Mouse (Mus musculus) heart, embryonic 12.5 days (tissue): ENCODE measurements around the gene Spsb2. TPM values are rescaled to one million over a fixed set of nuclear protein-coding genes. Genes with fewer than 3 reads are reported as not detected.

ENCODE experiments used
- ATAC-seq: fragments of 200-750 bp; cut with Nextera tagmentation; 2 replicates; pipeline ENCODE4 v1.8.0; 2017; ENCODE audit warnings: moderate TSS enrichment, moderate library complexity; ENCODE audit not compliant: insufficient number of reproducible peaks, low FRiP score
- H3K27ac ChIP-seq: fragments of 300-500 bp; sonication (generic); 2 replicates; pipeline ENCODE4 v1.5.1; 2016; ENCODE audit warnings: mild to moderate bottlenecking, moderate library complexity; ENCODE audit not compliant: poor library complexity, severe bottlenecking
- H3K27me3 ChIP-seq: fragments of 300-500 bp; sonication (generic); replicated peaks from 2 replicates; pipeline ENCODE4 v1.6.1; 2016; ENCODE audit warnings: mild to moderate bottlenecking, moderate library complexity
- H3K36me3 ChIP-seq: fragments of 300-500 bp; sonication (generic); 2 replicates; pipeline ENCODE4 v1.6.1; 2016; ENCODE audit warnings: mild to moderate bottlenecking, moderate library complexity
- H3K4me1 ChIP-seq: fragments of 300-500 bp; sonication (generic); replicated peaks from 2 replicates; pipeline ENCODE4 v1.6.1; 2016; ENCODE audit warnings: mild to moderate bottlenecking
- H3K4me2 ChIP-seq: fragments of 300-500 bp; sonication (generic); 2 replicates; pipeline ENCODE4 v1.6.1; 2016; ENCODE audit warnings: mild to moderate bottlenecking, moderate library complexity
- H3K4me3 ChIP-seq: fragments of 300-500 bp; sonication (generic); 2 replicates; pipeline ENCODE4 v1.5.1; 2016; ENCODE audit warnings: mild to moderate bottlenecking
- H3K9ac ChIP-seq: fragments of 300-500 bp; sonication (generic); 2 replicates; pipeline ENCODE4 v1.6.1; 2016; ENCODE audit warnings: mild to moderate bottlenecking, moderate library complexity
- H3K9me3 ChIP-seq: fragments of 300-500 bp; sonication (generic); replicated peaks from 2 replicates; pipeline ENCODE4 v1.6.1; 2016; ENCODE audit warnings: mild to moderate bottlenecking, moderate library complexity
- WGBS: fragments of 180-500 bp; shearing (Covaris S2); methylation state at CpG from one replicate; pipeline ENCODE4 v1.1.7; 2016; 5-methylcytosine and 5-hydroxymethylcytosine counted together
- polyA plus RNA-seq: library from polyadenylated mRNA; unstranded; fragments of >200 nt; fragmentation: Nextera tagmentation; extraction: Ambion mirVana; gene quantifications from 2 replicates; pipeline ENCODE4 v1.2.1, GENCODE M21; 2016

Spsb2 gene
- polyA plus RNA-seq, 1 experiment from 2014 or later = 8.7 TPM

DNA sequence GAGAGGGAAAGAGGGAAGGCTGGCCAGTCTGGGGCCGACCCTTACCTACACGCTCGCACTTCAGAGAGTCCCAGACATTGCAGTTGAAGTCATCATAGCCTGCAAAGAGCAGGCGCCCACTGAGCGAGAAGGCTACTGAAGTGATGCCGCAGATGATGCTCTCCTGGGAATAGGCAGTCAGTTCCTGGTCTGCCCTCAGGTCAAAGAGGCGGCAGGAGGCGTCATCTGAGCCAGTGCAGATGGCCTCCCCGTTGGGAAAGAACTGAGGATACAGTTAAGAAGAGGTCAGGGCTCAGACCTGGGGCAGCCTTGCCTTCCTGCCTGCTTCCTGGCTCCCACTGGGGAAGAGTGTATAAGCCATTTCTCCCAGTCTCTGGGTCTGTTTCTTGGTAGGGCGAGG is 27.1 kb downstream of the Spsb2 start:
- H3K4me3 ChIP-seq = no peak overlapping the region
- H3K4me1 ChIP-seq = peaks cover 37% of the 10 kb centered on the region
- H3K9ac ChIP-seq = peak overlapping the region; percentile 21; the same call in 1 of the 2 replicates
- ATAC-seq = no peak
- H3K9me3 ChIP-seq = no peaks in the 10 kb centered on the region
- no peaks in the 10 kb centered on the region for H3K27me3 ChIP-seq
- peaks cover 33% of the 10 kb centered on the region for H3K36me3 ChIP-seq
- no peak overlapping the region for H3K4me2 ChIP-seq
- WGBS = 43% methylated on average over 10 of the region's 10 CpGs
- no peak overlapping the region for H3K27ac ChIP-seq

DNA sequence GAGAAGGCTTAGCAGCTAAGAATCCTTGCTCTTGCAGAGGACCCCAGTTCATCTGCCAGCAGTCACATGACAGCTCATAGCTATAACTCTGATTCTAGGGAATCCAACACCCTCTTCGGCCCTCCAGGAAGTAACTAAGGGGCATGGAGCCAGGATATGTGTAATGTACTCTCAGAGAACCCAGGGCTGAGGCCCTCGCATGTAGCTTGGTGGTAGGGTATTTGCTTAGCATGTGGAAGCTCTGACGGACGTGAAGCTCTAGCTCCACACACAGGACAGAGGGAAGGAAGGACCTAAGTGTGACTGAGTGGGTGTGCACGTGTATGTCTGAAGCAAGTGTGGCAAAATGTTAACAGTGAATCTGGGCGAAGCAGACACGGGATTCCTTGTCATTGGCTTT is 27.9 kb downstream of the Spsb2 start:
- peaks cover 33% of the 10 kb centered on the region for H3K36me3 ChIP-seq
- 68% methylated on average over 7 of the region's 7 CpGs for WGBS
- ATAC-seq = no peak
- no peak overlapping the region for H3K4me2 ChIP-seq
- no peak overlapping the region for H3K27ac ChIP-seq
- H3K4me3 ChIP-seq = no peak overlapping the region
- H3K9me3 ChIP-seq = no peaks in the 10 kb centered on the region
- H3K9ac ChIP-seq = no peak overlapping the region
- peaks cover 37% of the 10 kb centered on the region for H3K4me1 ChIP-seq
- H3K27me3 ChIP-seq = no peaks in the 10 kb centered on the region

DNA sequence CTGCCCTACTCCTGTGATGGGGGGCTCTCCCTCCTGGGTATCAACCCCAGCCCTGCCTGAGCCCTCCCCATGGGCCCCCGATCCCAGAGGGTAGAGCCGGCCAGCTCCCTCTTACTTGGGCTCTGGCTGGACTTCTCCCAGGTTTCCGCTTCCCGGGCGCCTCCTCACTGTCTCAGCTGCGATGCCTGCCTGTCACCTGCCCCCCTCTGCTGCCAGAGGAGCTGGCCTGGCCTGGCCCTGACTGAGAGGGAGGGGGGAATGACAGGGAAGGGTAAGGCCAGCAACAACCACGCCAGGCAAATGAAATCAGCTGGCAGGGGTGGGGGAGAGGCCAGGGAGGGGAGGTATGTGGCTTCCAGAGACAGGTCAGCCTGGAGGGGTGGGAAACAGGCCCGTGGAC is 31.3 kb downstream of the Spsb2 start:
- H3K9ac ChIP-seq = peak overlapping the region; percentile 46
- 0 out of 2 replicates have a peak overlapping the region, but pooled peaks have one; percentile 0 for H3K4me3 ChIP-seq
- peaks cover 37% of the 10 kb centered on the region for H3K4me1 ChIP-seq
- peak; percentile 27 for ATAC-seq
- peak overlapping the region; percentile 58; the same call in 1 of the 2 replicates for H3K27ac ChIP-seq
- peak overlapping the region; percentile 56 for H3K4me2 ChIP-seq
- 5% methylated on average over 8 of the region's 8 CpGs for WGBS
- H3K9me3 ChIP-seq = no peaks in the 10 kb centered on the region
- H3K36me3 ChIP-seq = peaks cover 19% of the 10 kb centered on the region
- no peaks in the 10 kb centered on the region for H3K27me3 ChIP-seq

DNA sequence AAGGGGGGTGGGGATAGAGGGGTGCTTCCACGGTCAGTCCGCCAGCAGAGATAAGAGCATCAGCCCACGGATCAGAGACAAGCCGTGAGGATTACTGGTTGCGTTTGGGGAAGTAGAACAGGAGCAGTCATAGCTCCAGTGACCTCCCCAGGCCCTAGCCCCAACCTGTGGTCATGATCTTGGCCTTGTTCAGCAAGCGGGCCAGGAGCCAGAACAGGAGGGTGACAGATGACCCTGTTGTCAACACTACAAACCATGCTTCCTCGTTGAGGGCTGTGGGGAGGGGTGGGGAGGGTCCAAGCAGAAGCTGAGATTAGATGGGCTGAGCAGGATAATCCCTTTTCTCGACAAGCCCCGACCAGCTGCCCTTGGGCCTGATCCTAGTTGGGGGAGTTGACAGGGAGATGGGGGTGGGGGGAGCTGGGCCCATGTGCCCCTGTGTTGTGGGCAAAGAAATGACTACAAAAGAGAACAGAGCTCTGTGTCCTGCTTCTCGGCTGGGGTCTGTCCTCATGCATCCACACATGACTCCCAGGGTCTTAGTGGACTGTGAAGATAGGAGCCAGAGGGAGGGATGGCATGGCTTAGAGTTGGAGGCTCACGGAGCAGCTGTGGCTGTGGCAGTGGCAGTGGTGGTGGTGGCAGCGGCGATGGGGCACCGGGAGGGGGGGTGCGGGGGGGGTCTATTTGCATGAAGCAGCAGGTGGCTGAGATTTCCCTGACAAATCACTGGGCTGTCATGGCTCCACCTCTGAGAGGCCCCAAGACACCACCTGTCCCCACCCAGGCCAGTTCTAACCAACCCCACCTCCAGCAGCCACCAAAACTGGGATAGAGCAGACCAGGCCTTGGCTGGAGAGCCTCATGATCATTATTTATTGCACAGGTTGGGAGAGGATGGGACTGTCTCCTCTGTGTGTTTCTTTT is 32.0 kb downstream of the Spsb2 start, which contains the start of gene Gnb3:
Gnb3 (minus strand) TSS at position 35 of the 927 bp plus-strand sequence.
- WGBS = 23% methylated on average over 15 of the region's 15 CpGs
- peak within 1 kb of the TSS; percentile 56 for H3K4me2 ChIP-seq
- no peaks in the 10 kb centered on the region for H3K9me3 ChIP-seq
- peak within 1 kb of the TSS; percentile 58; the same call in 1 of the 2 replicates for H3K27ac ChIP-seq
- H3K4me3 ChIP-seq = 0 out of 2 replicates have a peak within 1 kb of the TSS, but pooled peaks have one; percentile 0
- no peaks in the 10 kb centered on the region for H3K27me3 ChIP-seq
- H3K36me3 ChIP-seq = peaks cover 17% of the 10 kb centered on the region
- peaks cover 34% of the 10 kb centered on the region for H3K4me1 ChIP-seq
- ATAC-seq = peak; percentile 30; the same call in 1 of the 2 replicates
- peak within 1 kb of the TSS; percentile 46 for H3K9ac ChIP-seq

DNA sequence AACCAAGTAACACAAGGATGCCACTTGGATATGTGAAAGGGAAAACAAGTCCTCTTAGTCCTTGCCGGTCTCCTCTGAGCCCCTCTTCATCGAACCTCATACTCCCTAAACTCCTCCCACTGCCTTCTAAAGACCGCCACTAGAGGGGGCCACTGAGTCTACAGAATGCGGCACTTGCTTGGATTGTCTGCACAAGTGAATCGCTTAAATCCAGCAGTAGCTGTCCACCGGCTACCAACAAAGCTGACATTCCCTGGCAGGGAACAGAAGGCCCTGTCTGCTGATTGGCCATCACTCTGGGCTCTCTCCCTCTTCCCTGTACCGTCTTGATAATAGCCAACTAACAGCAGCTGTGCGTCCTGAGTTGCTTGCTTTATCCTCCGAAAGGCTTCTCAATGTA is 38.8 kb downstream of the Spsb2 start:
- 11% methylated on average over 9 of the region's 9 CpGs for WGBS
- no peak overlapping the region for H3K4me2 ChIP-seq
- no peaks in the 10 kb centered on the region for H3K27me3 ChIP-seq
- no peak overlapping the region for H3K27ac ChIP-seq
- no peaks in the 10 kb centered on the region for H3K9me3 ChIP-seq
- 0 out of 2 replicates have a peak, but pooled peaks cover 3% of the 10 kb centered on the region for H3K4me1 ChIP-seq
- H3K36me3 ChIP-seq = peaks cover 31% of the 10 kb centered on the region
- peak; percentile 29; the same call in 1 of the 2 replicates for ATAC-seq
- H3K9ac ChIP-seq = no peak overlapping the region
- H3K4me3 ChIP-seq = no peak overlapping the region

DNA sequence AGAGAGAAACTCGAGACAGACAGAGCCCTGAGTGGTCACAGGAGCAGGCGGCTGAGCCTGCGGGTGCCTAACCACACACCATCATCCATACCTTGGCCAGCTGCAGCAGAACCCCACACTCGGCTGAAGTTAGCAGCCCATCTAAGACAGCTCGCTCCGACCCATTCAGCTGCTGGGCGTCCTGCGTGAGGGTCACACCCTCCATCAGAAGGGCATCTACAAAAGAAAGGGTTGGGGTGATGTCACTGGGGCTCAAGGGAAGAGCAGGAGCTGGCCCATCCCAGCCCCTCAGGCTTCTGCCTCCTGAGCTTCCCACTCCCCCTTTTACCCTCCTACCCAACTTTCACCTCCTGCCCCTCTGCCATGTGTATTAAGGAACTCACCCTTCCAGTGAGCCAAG is 42.1 kb downstream of the Spsb2 start:
- Histone ChIP-seq H3K4me1 (peaks cover 11% of the 10 kb centered on the region; the same call in 1 of the 2 replicates), H3K27me3 (no peaks in the 10 kb centered on the region), H3K9me3 (no peaks in the 10 kb centered on the region), H3K4me2 (no peak overlapping the region), H3K4me3 (no peak overlapping the region), H3K36me3 (peaks cover 39% of the 10 kb centered on the region), H3K27ac (no peak overlapping the region), H3K9ac (no peak overlapping the region)
- WGBS = 49% methylated on average over 8 of the region's 8 CpGs
- ATAC-seq = no peak

DNA sequence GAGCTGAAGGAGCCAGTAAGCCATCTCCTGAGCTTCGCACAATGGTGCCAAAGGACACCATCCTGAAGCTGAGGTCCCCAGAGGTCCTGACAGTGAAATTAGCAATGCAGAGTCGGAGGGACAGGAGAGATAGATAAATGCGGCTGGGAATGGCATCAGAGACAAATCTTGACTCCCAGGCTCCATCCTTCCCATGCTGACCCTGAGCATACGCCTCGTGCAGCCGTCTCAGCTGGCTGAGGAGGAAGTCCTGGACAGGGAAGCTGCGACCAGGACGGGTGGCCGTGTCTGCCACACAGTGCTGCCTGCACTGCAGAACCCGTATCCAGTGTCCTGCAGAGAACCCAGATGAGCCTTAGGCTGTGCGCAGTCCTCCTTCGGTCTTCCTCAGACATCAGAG is 46.2 kb downstream of the Spsb2 start:
- Histone ChIP-seq H3K27ac (no peak overlapping the region), H3K9me3 (no peaks in the 10 kb centered on the region), H3K4me1 (peaks cover 30% of the 10 kb centered on the region), H3K36me3 (peaks cover 33% of the 10 kb centered on the region; the same call in 1 of the 2 replicates), H3K4me2 (no peak overlapping the region), H3K27me3 (peaks cover 20% of the 10 kb centered on the region), H3K9ac (no peak overlapping the region), H3K4me3 (no peak overlapping the region)
- WGBS = 58% methylated on average over 12 of the region's 12 CpGs
- ATAC-seq = no peak

DNA sequence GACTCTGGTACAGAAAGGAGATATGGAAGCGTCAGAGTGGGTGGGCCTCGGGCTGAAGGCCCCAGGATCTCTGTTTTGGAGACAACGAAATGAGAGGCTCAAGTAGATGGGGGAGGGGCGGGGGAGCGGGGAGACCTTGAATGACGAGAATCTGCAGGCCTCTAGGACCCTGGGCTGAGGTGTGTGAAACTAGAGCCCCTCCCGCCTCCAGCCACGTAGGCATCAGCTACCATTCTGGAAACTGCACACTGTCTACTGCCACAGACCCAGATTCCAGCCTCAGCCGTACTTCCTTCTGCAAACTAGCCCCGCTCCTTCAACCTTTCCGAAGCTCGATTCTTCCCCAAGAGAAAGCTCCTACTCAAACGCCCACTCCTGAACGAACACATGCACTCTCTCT is 47.9 kb downstream of the Spsb2 start:
- ATAC-seq = peak; percentile 53; the same call in 1 of the 2 replicates
- Histone ChIP-seq H3K9me3 (no peaks in the 10 kb centered on the region), H3K9ac (peak overlapping the region; percentile 81), H3K4me3 (peak overlapping the region; percentile 89), H3K27me3 (peaks cover 26% of the 10 kb centered on the region), H3K27ac (peak overlapping the region; percentile 73), H3K4me1 (peaks cover 35% of the 10 kb centered on the region), H3K4me2 (peak overlapping the region; percentile 96), H3K36me3 (peaks cover 25% of the 10 kb centered on the region; the same call in 1 of the 2 replicates)
- 3% methylated on average over 14 of the region's 14 CpGs for WGBS

DNA sequence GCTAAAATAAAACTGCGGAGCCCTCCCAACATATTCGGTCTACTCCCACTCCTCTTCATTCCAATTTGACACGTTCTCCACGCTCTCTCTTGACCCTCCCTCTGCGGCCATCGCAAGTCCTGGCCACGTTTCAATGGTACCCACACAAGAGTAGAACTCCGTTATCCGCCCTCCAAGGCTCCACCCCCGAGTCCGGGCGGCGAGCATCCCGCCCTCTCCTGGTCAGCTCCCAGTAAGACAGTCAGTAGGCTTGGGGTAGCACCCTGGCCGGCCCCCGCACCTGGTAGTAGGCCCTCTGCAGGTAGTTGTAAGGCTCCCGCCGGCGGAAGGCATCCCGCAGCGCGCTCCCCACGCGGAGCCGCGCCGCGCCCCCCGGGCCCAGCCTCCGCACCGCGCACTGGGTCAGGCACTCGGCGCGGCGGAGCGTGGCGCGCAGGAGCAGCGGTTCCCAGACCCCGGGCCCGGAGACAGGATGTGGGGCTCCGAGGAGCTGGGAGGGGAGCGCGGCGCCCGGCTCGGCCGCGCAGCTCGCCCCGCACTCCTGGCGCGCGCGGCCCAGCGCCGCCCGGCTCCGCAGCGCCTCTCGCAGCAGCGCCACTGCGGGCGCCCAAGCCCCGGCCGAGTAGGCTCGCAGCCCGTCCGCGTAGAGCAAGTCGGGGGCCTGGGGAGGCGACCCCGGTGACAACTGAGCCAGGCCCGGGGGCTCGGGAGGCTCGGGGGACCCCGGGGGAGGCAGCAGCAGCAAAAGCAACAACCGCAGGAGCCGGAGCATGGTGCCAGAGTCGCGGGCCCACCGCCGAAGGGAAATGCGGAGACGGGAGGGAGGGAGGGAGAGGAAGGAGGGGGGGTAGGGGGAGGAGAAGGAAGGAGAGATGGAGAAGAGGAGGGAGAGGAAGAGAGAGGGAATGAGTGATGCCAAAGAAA is 48.7 kb downstream of the Spsb2 start, which contains the start of gene P3h3:
P3h3 (minus strand) TSS at position 837 of the 924 bp plus-strand sequence.
- H3K4me2 ChIP-seq = peak within 1 kb of the TSS; percentile 96
- ATAC-seq = peak; percentile 76
- peaks cover 19% of the 10 kb centered on the region; the same call in 1 of the 2 replicates for H3K36me3 ChIP-seq
- peaks cover 34% of the 10 kb centered on the region for H3K27me3 ChIP-seq
- H3K27ac ChIP-seq = peak within 1 kb of the TSS; percentile 73
- H3K9ac ChIP-seq = peak within 1 kb of the TSS; percentile 81
- 2% methylated on average over 84 of the region's 86 CpGs for WGBS
- H3K4me1 ChIP-seq = peaks cover 41% of the 10 kb centered on the region
- H3K4me3 ChIP-seq = peak within 1 kb of the TSS; percentile 89
- H3K9me3 ChIP-seq = no peaks in the 10 kb centered on the region

DNA sequence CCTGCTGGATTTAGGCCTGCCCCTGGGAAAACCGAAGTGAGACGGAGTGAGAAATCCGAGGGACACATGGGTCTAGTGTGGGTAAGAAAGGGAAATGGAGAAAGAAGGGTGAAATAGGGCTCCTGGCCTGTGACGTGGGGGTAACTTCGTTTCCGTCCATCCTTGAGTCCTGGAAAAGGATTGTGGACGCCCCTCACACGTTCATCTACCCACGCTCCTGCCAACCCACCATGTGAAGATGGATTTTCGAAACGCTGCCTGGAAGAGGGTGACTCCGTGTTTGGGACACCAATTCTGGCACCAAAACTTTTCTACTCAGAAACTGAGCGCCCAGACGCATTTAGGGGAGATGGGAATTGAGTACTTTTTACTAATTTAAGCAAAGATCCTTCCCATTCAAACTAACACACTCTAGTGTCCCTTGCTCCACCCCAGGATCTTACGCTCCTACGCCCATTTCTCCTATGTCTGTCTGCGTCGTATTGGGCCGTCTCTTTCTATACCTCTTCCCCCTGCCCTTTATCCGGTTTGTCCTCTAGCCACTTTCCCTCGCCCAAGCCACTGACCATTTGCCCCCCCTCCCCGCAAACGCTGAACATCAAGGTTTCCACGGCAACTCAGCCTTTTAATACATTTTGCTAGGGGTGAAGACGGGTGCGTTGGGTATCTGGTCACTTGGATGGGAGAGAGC is 49.5 kb downstream of the Spsb2 start:
- H3K9ac ChIP-seq = peak overlapping the region; percentile 81
- 26% methylated on average over 26 of the region's 26 CpGs for WGBS
- no peak overlapping the region for H3K27ac ChIP-seq
- H3K27me3 ChIP-seq = peaks cover 36% of the 10 kb centered on the region
- H3K4me1 ChIP-seq = peaks cover 49% of the 10 kb centered on the region
- H3K4me3 ChIP-seq = peak overlapping the region; percentile 89
- peak overlapping the region; percentile 96 for H3K4me2 ChIP-seq
- no peaks in the 10 kb centered on the region for H3K9me3 ChIP-seq
- peaks cover 12% of the 10 kb centered on the region; the same call in 1 of the 2 replicates for H3K36me3 ChIP-seq
- no peak for ATAC-seq
